Mouse (Mus musculus) heart, postnatal 0 days (tissue): ENCODE data around the gene BC005561.

ENCODE experiments used
- CTCF ChIP-seq: IDR thresholded peaks from 2 replicates; pipeline ENCODE4 v1.5.1; 2016; ENCODE audit warnings: antibody characterized with exemption, control low read depth, low read depth
- EP300 ChIP-seq: IDR thresholded peaks from 2 replicates; pipeline ENCODE4 v1.6.1; 2016; ENCODE audit warnings: antibody characterized with exemption, low read depth

- TF ChIP-seq CTCF (no peak), EP300 (no peak)
Measured at GRCm38 (mm10) chr5:104508195-104508891, at the start of gene BC005561.
